ENCODE assay signal across 28 mouse cellular contexts in the genomic region with DNA sequence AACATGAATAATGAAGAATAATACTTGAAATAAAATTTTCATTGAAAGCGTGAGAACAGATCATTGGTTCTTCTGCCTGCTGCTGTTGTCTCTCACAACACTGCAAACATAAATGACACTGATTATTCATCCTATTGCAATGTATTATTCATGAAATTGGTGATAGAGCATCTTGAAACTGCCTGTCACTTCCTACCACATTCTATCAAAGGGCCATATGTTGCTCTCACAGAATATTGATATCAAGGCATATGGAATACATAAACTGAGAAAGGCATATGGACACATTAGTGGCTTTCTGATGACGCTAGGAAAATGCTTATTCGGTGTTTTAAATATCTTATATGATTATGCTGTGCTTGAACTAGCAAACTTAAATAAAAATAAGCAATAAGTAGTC.
DNase-seq lines count a peak whose midpoint lies in the region; ATAC-seq and TF ChIP-seq lines count a peak whose summit lies in the region.
"Had no signal": no experiment of that assay in that cellular context is flagged by ENCODE, and none has a peak within 500 bp of the region (broad histone marks: within the 10 kb centered on the region; RNA-seq: fewer than 3 reads in every experiment).

No protein-coding gene starts in this region.

- H3K9ac ChIP-seq in forebrain, embryonic 13.5 days: no peak overlapping the region
- H3K9ac ChIP-seq in forebrain, embryonic 11.5 days (ENCODE audit: low read length): no peak overlapping the region
- H3K9ac ChIP-seq in neural tube, embryonic 14.5 days (replicated peaks; ENCODE audit: low read depth, low read length): no peak overlapping the region
- no peak overlapping the region for H3K9ac ChIP-seq in neural tube, embryonic 15.5 days (replicated peaks)
- H3K9ac ChIP-seq in forebrain, embryonic 14.5 days (ENCODE audit: low read length): no peak overlapping the region
- no peak overlapping the region for H3K9ac ChIP-seq in forebrain, postnatal 0 days
- H3K9ac ChIP-seq: embryonic facial prominence, embryonic 12.5 days; embryonic facial prominence, embryonic 15.5 days; hindbrain, embryonic 14.5 days had no signal

- no peak overlapping the region for H3K4me2 ChIP-seq in forebrain, embryonic 13.5 days
- no peak overlapping the region for H3K4me2 ChIP-seq in forebrain, embryonic 11.5 days (ENCODE audit: low read depth, low read length, severe bottlenecking)
- no peak overlapping the region for H3K4me2 ChIP-seq in neural tube, embryonic 14.5 days (ENCODE audit: low read depth, low read length)
- H3K4me2 ChIP-seq in neural tube, embryonic 15.5 days: no peak overlapping the region
- H3K4me2 ChIP-seq in forebrain, embryonic 14.5 days (ENCODE audit: low read length): no peak overlapping the region
- H3K4me2 ChIP-seq in forebrain, postnatal 0 days (ENCODE audit: low read depth): no peak overlapping the region
- H3K4me2 ChIP-seq: embryonic facial prominence, embryonic 12.5 days; embryonic facial prominence, embryonic 15.5 days; heart, embryonic 11.5 days; hindbrain, embryonic 14.5 days had no signal

- no peaks in the 10 kb centered on the region for H3K27me3 ChIP-seq in forebrain, embryonic 13.5 days
- no peaks in the 10 kb centered on the region for H3K27me3 ChIP-seq in forebrain, embryonic 11.5 days (ENCODE audit: control insufficient read depth, insufficient read depth, low read length)
- H3K27me3 ChIP-seq in neural tube, embryonic 14.5 days (ENCODE audit: control insufficient read depth, insufficient read depth, low read length): no peaks in the 10 kb centered on the region
- H3K27me3 ChIP-seq in neural tube, embryonic 15.5 days (replicated peaks): no peaks in the 10 kb centered on the region
- no peaks in the 10 kb centered on the region for H3K27me3 ChIP-seq in forebrain, embryonic 14.5 days (replicated peaks; ENCODE audit: control insufficient read depth, insufficient read depth, low read length)
- H3K27me3 ChIP-seq in forebrain, postnatal 0 days (ENCODE audit: insufficient read depth, low read length): no peaks in the 10 kb centered on the region
- H3K27me3 ChIP-seq: CH12.LX; embryonic facial prominence, embryonic 12.5 days; embryonic facial prominence, embryonic 15.5 days; Patski had no signal

- no peak overlapping the region for H3K27ac ChIP-seq in forebrain, embryonic 13.5 days
- H3K27ac ChIP-seq in forebrain, embryonic 11.5 days (ENCODE audit: low read depth, low read length): no peak overlapping the region
- no peak overlapping the region for H3K27ac ChIP-seq in neural tube, embryonic 14.5 days (ENCODE audit: low read depth, low read length)
- no peak overlapping the region for H3K27ac ChIP-seq in neural tube, embryonic 15.5 days (replicated peaks)
- no peak overlapping the region for H3K27ac ChIP-seq in forebrain, embryonic 14.5 days (ENCODE audit: low read depth, low read length)
- no peak overlapping the region for H3K27ac ChIP-seq in forebrain, postnatal 0 days (ENCODE audit: low read depth, low read length)
- H3K27ac ChIP-seq: embryonic facial prominence, embryonic 12.5 days; embryonic facial prominence, embryonic 15.5 days; heart, adult 2 months; hindbrain, embryonic 14.5 days; hindbrain, postnatal 0 days had no signal

- peak; percentile 78 for ATAC-seq in forebrain, embryonic 13.5 days
- ATAC-seq in forebrain, embryonic 11.5 days (replicated peaks; ENCODE audit: low FRiP score): no peak
- peak; percentile 9; the same call in 1 of the 2 replicates for ATAC-seq in neural tube, embryonic 14.5 days (ENCODE audit: low read depth)
- no peak for ATAC-seq in neural tube, embryonic 15.5 days (ENCODE audit: low FRiP score)
- peak; percentile 84 for ATAC-seq in forebrain, embryonic 14.5 days
- ATAC-seq in forebrain, postnatal 0 days: peak; percentile 43
- ATAC-seq: hindbrain, postnatal 0 days; inflammation-experienced regulatory T-cells, adult 6 months; intestine, embryonic 16.5 days; Patski had no signal

- no peak overlapping the region for H3K4me3 ChIP-seq in forebrain, embryonic 13.5 days
- no peak overlapping the region for H3K4me3 ChIP-seq in forebrain, embryonic 11.5 days (ENCODE audit: low read depth, low read length)
- H3K4me3 ChIP-seq in neural tube, embryonic 14.5 days (ENCODE audit: low read depth, low read length): no peak overlapping the region
- H3K4me3 ChIP-seq in neural tube, embryonic 15.5 days (replicated peaks): no peak overlapping the region
- H3K4me3 ChIP-seq in forebrain, embryonic 14.5 days (ENCODE audit: low read depth, low read length): no peak overlapping the region
- H3K4me3 ChIP-seq in forebrain, postnatal 0 days (ENCODE audit: low read depth, low read length): no peak overlapping the region
- H3K4me3 ChIP-seq: embryonic facial prominence, embryonic 12.5 days; embryonic facial prominence, embryonic 15.5 days; heart, adult 2 months had no signal

- no peaks in the 10 kb centered on the region for H3K9me3 ChIP-seq in forebrain, embryonic 13.5 days (replicated peaks)
- no peaks in the 10 kb centered on the region for H3K9me3 ChIP-seq in forebrain, embryonic 11.5 days (ENCODE audit: control insufficient read depth, low read length)
- no peaks in the 10 kb centered on the region for H3K9me3 ChIP-seq in neural tube, embryonic 14.5 days (ENCODE audit: control insufficient read depth, low read length)
- H3K9me3 ChIP-seq in neural tube, embryonic 15.5 days (replicated peaks): no peaks in the 10 kb centered on the region
- H3K9me3 ChIP-seq in forebrain, embryonic 14.5 days (replicated peaks; ENCODE audit: control insufficient read depth, low read length): no peaks in the 10 kb centered on the region
- no peaks in the 10 kb centered on the region for H3K9me3 ChIP-seq in forebrain, postnatal 0 days (ENCODE audit: low read length)
- H3K9me3 ChIP-seq: embryonic facial prominence, embryonic 12.5 days; embryonic facial prominence, embryonic 15.5 days had no signal

- H3K36me3 ChIP-seq in forebrain, embryonic 13.5 days (ENCODE audit: poor library complexity, severe bottlenecking): no peaks in the 10 kb centered on the region
- H3K36me3 ChIP-seq in forebrain, embryonic 11.5 days (ENCODE audit: control insufficient read depth, insufficient read depth, low read length): no peaks in the 10 kb centered on the region
- no peaks in the 10 kb centered on the region for H3K36me3 ChIP-seq in neural tube, embryonic 14.5 days (ENCODE audit: control insufficient read depth, insufficient read depth, low read length)
- no peaks in the 10 kb centered on the region for H3K36me3 ChIP-seq in neural tube, embryonic 15.5 days
- no peaks in the 10 kb centered on the region for H3K36me3 ChIP-seq in forebrain, embryonic 14.5 days (ENCODE audit: control insufficient read depth, insufficient read depth, low read length)
- H3K36me3 ChIP-seq in forebrain, postnatal 0 days (ENCODE audit: insufficient read depth): no peaks in the 10 kb centered on the region
- H3K36me3 ChIP-seq: embryonic facial prominence, embryonic 12.5 days; embryonic facial prominence, embryonic 15.5 days; G1E had no signal

- DNase-seq in forebrain, embryonic 11.5 days (ENCODE audit: low spot score): no peak
- peak; percentile 78 for DNase-seq in forebrain, embryonic 14.5 days (ENCODE audit: low spot score)
- DNase-seq in forebrain, postnatal 0 days: no peak
- no peak for DNase-seq in spleen, postnatal 14 days (ENCODE audit: low spot score in 2 of 2)
- DNase-seq in testis, postnatal 14 days (ENCODE audit: low spot score): no peak
- DNase-seq: adrenal gland, postnatal 10 days; adrenal gland, postnatal 36 days; B cell, adult 2 months; cerebellum, adult 18-20 months; cerebellum, adult 9-11 months; cerebellum, postnatal 25 days; gastrocnemius, postnatal 10 days; gastrocnemius, postnatal 36 days; heart, adult 2 months; kidney, adult 18-20 months had no signal

- 66% methylated on average over 3 of the region's 3 CpGs for WGBS in forebrain, embryonic 13.5 days
- WGBS in forebrain, embryonic 11.5 days: 86% methylated on average over 3 of the region's 3 CpGs
- WGBS in neural tube, embryonic 14.5 days: 78% methylated on average over 3 of the region's 3 CpGs
- 86% methylated on average over 3 of the region's 3 CpGs for WGBS in neural tube, embryonic 15.5 days
- 60% methylated on average over 3 of the region's 3 CpGs for WGBS in forebrain, embryonic 14.5 days
- 55% methylated on average over 3 of the region's 3 CpGs for WGBS in forebrain, postnatal 0 days

- no peaks in the 10 kb centered on the region for H3K4me1 ChIP-seq in forebrain, embryonic 13.5 days
- no peaks in the 10 kb centered on the region for H3K4me1 ChIP-seq in forebrain, embryonic 11.5 days (replicated peaks; ENCODE audit: control insufficient read depth, insufficient read depth, low read length)
- H3K4me1 ChIP-seq in neural tube, embryonic 14.5 days (ENCODE audit: control insufficient read depth, insufficient read depth, low read length): no peaks in the 10 kb centered on the region
- H3K4me1 ChIP-seq in neural tube, embryonic 15.5 days: no peaks in the 10 kb centered on the region
- H3K4me1 ChIP-seq in forebrain, embryonic 14.5 days (ENCODE audit: control insufficient read depth, insufficient read depth, low read length): no peaks in the 10 kb centered on the region
- H3K4me1 ChIP-seq in forebrain, postnatal 0 days (ENCODE audit: insufficient read depth): no peaks in the 10 kb centered on the region
- H3K4me1 ChIP-seq: embryonic facial prominence, embryonic 12.5 days; embryonic facial prominence, embryonic 15.5 days had no signal

- TF ChIP-seq CTCF in forebrain, postnatal 0 days (IDR thresholded peaks at IDR 0.05; ENCODE audit: low read depth): no peak

Comparison
In these comparisons a context has a peak if more than half of its experiments do, and no peak if none do; other contexts are left out.
1. ATAC-seq: peak in forebrain, embryonic 13.5 days (single experiment), neural tube, embryonic 14.5 days (single experiment), forebrain, embryonic 14.5 days (single experiment) and forebrain, postnatal 0 days (single experiment); none in forebrain, embryonic 11.5 days (single experiment) and neural tube, embryonic 15.5 days (single experiment).